Mouse (Mus musculus) cerebellum, postnatal 10 days (tissue): Measurements from ENCODE around the gene Primpol.
"Not testable (repeated sequence)": the region's sequence is repeated elsewhere in the genome, so short reads cannot be mapped to it uniquely, and the experiment has no call there.

ENCODE experiments used
- DNase-seq, 2 experiments: peaks; one replicate each; pipeline ENCODE4 v3.0.0; 2021; ENCODE audit warnings: mixed read lengths in 2 of 2

Gene Primpol

DNA sequence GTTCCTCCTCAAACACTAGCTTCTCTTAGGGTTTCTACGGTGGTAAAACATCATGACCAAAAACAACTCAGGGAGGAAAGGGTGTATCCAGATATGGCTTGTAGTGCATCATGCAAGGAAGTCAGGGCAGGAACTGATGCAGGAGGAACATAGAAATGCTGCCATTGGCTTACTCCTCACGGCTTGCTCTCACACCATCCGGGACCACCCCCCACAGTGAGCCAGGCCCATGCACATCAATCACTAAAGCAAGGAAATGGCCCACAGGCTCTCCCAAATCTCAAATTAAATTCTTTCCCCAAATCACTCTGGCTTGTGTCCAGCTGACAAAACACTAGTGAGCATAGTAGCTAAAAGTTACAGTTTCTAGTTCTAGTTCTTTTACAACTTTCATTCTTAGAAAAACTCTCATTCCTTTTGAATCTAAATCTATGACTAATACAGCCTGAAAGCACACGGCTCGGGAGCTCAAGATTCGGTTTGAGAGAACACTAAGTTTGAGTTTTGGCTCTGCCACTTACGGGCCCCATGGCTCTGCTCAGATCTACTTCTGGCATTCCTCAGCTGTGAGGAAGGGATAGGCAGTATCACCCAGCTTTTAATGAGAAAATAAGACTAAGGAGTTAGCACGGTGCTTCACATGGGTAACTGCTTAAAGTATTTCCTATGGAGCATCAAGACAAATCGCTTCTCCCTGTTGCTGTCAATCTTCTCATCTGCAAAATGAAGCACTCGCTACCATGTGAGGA lies 15.9 kb downstream of the Primpol start:
- no peak for DNase-seq

DNA sequence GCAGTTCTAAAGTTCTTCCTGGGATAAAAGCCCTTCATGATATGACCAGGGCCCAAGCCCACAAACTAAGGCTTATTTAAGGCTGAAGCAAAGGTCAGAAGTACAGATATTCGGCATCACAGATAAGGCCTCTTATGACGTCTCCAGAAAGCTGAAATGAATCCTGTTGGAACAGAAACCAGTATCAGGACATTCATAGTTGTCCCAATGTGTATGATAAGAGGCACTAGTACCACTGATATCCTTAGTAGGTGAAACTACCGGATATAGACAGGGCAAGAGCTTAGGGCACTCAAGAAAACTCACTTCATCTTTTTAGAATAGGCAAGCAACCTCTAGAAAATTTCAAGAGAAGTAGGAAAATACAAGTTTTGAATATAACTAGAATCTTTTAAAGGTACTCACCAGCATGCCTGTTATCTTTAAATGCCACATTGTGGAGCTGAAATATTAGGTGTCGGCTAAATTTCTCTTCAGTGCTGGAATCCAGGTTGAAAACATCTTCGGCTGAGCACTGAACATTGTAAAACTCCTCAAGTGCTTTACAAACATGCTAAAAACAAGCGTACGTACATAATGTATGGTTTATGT lies 17.6 kb downstream of the Primpol start:
- DNase-seq, result no peak

DNA sequence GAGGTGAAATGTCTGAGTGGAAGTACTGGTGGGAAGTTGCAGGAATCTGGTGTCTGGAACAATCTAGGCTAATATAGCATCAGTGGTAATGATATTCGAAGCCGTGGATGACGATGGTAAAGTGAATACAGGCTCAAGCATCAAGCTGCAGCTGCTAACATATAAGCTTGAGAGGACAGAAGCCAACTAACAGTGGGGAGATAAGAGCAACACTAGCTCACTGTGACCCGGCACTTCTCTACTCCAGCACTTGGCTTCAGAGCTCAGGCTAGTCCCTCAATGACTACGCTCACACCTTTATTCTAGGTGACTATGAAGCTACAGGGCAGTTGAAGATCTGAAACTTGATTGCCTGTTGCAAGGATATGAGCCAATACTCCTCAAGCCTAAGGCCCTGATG lies 18.3 kb downstream of the Primpol start:
- DNase-seq, result no peak

DNA sequence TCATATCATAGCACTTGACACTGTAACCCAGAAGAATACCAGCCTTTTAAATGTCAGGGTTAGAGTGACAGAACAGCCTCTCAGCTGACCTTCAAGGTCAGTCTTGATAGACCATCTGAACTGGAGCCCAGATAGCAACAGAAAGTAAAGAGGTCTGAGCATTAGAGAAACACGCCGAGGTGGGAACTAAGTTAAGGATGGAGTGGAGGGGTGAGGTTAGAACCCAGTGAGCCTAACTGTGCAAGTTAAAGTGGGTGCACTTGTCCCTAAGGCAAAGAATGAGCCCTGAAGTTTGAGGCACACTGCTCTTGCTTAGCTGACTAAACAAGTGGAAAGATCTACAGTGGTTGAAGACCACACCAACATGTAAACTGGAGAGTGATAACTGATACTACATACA lies 18.9 kb downstream of the Primpol start:
- DNase-seq, result no peak

DNA sequence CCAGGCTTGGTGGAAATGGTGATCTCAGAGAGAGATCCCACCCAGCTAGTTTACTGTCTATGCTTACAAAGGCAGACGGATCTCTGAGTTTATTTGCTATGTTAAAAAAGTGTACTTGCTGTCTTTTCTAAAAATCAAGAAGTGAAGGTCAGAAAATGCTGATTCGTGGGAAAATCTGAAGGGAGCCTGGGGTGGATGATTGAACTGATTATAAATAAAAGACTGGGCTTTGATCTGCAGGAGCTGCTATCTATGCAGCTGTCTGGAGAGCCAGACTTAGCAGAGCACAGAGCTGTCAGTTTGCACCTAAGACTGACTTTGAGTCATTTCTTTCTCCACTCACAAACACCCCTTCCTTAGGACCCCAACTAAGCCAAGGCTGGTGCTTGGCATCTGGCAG lies 19.6 kb downstream of the Primpol start:
- no peak for DNase-seq

DNA sequence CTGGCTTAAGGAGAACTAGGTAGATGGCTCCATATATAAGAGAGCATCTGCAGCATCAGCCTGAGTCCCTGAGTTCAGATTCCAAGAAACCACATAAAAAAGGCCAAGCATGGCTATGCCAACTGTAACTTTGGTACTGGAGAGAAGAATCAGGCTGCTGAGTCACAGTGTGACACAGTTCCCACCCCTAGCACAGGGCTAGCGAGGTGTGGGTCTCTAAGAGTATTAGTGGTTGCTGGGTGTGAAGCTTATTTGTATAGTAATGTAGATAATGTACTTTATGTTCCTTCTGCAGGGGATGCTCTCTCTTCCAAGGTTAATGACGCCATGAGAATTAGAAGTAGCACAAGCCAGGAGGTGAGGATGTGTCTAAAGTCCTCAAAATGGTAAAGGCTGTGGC lies 20.5 kb downstream of the Primpol start:
- no peak for DNase-seq

DNA sequence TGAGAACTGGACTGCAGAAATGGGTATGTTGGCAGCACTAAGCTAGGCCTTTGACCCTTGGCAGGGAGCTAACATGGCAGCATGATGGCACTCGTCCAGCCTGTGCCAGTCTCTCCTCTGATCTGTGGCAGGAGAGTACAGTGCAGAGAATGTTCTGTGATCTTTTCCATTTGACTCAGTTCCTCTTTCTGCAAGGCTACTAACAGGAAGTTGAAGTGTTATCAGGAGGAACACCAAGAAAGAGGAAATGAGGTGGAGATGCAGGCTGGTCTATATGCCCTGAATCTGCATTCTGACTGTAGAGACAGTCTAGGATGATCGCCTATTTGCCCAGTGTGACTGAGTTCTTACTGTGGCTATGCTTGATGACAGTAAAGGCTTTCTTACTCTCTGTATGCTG lies 21.4 kb downstream of the Primpol start:
- DNase-seq, result peak; percentile 39 to 53

DNA sequence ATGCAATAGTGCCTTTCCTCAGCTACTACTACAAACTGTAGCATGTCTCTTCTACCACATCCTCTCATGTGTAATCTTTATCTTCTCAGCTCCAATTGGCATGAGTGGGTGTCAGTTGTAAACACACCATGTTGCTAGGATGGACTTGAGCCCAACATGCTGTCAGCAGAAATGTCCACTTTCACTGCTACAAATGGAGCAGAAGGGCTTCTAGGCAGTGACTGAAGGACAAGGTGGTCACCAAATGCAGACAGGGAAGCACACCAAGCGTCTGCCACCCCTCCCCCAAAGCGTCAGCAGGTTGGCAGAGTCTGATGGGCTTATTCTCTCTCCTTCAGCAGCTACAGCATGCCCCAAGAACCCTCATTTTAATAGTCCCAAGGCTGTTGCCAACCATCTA lies 23.2 kb downstream of the Primpol start:
- DNase-seq, result peak; percentile 89 to 94

DNA sequence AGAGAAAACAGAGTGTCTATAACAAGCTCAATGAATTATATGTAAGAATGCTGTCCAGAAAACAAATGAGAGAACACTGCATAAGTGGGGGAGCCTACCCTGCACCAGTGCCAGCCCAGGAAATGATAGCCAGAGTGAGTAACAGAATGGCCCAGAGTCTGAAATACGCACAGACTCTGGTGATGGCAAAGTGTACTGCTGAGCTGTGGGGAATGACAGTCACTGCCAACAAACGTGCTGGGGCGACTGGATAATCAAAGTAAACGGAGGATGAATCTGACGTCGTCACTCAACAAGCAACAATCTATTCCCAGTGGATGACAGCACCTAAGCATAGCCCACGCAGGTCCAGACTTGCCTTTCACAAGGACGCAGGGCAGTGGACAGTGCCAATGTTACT lies 23.9 kb downstream of the Primpol start:
- peak; percentile 75 to 83 for DNase-seq

DNA sequence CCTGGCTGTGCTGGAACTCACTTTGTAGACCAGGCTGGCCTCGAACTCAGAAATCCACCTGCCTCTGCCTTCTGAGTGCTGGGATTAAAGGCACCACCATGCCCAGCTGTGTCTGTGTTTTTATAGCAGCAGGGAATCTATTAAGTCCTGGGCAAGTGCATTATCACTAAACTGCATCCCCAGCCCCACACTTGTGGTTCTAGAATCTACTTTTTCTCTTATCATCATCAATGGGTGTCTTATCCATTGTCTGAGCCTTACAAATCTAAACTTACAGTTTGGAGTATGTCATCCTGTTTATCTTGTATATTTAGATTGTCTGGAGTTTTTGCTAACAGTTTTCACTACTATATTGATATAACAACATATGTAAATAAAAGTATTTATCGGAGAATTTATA lies 28.3 kb downstream of the Primpol start:
- no peak for DNase-seq

DNA sequence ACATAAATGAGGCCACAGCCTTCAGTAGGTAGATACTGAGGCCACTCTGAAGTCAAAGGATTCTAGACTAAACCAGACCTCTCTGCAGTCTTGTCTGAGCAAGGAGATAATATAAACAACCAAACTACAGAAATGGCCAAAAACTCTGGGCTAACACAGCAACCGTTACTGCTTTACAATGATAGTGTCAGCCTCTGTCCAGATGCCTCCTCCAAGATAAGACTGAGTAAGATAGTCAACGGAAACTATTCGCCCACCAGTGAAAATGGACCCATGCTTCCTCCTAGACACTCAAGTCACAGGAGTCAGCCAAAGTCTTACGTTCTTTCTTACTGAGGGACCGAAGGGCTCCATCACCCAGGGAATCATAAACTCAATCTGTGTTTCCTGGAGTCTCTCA lies 29.1 kb downstream of the Primpol start:
- no peak for DNase-seq

DNA sequence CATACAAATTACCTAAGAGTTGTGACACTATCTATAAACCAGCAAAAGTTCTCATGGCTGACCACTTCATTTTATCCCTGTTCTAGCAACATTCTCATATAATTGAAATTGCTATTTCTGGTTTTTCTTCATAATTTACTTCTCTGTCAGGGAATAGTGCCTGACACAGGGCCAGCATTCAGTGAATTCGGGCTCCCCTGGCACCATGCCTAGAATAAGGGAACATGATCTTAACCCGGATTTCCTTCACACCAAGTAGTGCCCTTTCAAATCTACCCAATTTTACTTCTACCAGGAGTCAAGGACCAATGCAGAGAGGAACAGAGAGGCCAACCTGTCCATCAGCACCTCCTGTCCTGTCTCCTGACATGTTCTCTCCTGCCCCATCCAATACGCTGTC lies 31.4 kb downstream of the Primpol start:
- no peak for DNase-seq

DNA sequence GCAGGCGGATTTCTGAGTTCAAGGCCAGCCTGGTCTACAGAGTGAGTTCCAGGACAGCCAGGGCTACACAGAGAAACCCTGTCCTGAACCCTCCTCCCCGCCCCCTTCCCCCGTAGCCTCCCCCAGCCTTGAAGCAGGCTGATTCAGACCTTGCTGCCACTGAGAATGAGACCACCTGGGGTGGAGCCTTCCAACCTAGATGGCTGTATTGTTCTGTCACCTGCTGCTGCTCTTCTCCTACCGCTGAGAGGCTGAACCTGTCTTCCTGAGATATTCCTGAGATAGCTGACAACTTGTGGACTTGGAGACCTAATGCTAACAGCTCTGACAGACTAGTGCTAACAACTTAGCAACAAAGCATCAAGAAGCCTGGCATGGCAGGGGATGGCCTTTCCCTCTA lies 32.7 kb downstream of the Primpol start:
- not testable (repeated sequence) for DNase-seq

DNA sequence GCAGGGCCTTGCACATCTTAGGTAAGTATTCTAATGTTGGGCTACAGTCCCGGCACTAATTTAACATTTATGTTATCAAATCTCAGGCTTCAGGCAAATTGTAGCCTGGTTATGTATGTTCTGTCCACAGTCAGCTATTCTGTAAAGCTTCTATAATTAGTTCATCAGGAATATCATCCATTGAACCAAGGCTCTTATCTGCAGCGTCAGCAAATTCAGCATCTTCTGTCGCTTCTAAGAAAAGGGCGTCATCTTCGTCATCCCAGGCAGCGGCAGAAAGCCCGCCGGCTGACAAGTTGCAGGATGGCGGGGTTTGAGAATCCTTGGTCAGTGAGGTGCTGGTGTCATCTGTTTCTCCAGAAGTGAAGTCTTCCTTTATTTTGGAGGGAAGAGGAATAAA lies 38.2 kb downstream of the Primpol start:
- no peak for DNase-seq

DNA sequence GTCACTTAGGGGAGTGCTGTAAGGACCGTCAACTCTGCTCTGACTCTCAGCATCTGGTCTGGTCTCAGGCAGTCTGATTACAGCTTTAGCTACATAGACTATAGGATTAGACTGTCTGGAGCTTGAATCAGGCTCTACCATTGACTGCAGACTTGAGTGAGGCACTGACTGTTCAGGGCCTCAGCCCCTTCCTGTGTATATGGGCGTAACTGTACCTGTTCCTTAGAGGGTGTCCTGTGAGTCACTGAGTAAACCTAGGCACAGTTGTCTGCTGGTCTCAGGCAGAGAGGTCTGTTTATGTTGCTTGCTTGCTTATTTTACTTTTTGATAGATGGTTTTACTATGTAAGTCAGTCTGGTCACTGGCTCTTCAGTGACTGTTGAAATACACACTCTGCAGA lies 43.0 kb downstream of the Primpol start:
- no peak for DNase-seq

DNA sequence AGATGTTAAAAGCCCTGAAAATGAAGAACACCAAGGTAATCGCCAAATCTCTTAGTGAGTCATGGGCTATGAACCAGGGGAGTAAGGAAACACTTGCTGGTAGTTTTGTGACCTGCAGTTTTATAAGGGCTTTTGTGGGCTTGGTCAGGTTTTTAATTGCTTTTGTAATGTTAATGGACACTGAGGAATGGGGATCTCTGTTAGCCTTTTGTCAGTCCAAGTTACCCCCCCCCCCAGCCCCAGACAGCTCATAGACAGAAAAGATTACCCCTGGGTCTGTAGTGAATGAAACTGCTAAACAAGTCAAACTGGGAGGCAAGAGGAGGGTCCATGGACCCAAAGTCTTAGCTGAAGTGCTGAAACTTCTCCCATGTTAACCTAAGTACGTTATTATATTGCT lies 43.6 kb downstream of the Primpol start:
- DNase-seq, result no peak

DNA sequence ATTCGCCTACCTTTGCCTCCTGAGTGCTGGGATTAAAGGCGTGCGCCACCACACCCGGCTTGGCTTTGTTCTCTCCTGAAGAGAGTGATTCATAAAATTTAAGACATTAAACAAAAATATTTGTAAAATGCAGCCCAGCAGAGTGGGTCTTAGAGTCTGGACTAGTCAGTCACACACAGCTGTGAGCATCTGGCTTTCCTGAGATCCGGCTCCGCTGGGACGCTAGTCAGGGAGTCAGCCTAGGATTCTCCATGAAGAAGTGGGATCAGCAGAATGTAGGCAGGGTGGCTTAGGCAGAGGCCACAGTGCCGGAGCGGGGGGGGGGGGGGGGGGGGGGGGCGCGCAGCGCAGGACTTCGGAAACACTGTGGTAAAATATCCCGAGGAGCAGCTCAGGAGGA lies 46.3 kb downstream of the Primpol start:
- no peak for DNase-seq

DNA sequence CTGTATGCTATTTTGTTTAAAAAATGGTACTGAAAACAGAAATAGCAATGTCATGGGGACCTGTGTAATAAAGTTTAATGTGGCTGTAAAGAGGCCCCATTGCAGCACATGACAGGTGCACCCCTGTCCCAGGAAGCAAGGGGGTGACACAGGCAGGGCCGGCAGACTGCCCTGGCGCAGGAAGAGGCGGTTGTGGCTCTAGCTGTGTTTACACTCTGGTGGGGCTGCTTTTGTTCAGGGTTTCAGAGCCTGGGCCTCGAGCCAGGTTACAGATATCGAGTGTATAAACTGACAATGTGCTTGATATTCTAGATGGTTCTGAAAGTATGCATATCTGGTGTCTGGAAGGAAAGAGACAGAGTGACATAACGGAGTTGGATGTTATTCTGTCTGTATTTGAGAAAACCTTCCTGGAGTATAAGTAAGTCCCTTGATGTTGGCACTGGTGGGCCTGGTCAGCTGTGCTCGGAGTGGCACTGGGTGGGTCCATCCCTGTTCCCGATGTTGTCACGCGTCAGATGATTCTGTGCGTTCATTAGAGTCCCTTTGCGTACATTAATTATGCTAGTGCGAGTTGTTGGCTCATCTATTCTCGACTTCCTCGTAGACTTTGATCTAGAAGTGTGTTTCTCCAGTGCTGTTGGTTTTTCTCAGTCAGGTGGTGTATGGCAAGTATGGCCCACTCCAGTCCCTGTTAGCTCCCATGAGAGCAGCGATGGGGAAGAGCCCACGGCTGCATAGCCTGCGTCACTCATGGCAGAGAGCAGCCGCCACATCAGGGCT lies 47.2 kb downstream of the Primpol start:
- DNase-seq, result no peak

DNA sequence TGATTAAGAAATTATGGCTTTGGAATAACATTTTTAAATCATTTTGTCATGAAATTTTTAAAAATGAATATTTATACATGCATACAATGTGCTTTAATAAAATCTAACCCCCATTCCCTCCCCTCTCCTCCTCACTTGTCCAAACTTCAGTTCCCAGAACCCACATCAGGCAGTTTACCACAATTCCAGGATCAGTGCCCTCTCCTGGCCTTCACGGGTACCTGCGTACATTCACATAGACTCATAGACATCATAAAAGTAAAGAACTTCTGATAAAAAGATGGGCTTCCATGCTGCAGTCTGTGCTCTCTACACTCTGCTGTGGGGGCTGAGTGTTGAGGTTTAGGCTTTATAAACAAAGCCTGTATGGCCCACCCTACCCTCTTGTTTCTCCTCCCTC lies 48.1 kb downstream of the Primpol start:
- no peak for DNase-seq

DNA sequence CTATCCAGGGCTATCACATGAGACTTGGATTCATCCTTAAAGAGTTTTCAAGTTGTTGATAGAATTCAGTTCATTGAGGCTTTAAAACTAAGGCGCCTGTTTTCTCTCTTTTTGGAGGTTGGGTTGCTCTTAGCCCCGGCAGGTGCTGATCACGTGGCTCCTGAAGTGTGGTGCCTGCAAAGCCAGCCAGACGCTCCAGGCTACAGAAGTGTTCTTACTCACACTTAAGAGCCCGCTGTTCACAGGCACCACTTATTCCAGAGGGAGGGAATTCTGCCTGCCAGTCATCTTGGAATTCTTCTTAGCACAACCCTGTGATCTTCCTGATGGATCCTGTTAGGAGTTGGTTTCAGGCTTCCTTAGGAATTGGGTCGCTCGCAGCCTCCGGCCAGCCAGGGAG lies 49.1 kb downstream of the Primpol start:
- no peak for DNase-seq

DNA sequence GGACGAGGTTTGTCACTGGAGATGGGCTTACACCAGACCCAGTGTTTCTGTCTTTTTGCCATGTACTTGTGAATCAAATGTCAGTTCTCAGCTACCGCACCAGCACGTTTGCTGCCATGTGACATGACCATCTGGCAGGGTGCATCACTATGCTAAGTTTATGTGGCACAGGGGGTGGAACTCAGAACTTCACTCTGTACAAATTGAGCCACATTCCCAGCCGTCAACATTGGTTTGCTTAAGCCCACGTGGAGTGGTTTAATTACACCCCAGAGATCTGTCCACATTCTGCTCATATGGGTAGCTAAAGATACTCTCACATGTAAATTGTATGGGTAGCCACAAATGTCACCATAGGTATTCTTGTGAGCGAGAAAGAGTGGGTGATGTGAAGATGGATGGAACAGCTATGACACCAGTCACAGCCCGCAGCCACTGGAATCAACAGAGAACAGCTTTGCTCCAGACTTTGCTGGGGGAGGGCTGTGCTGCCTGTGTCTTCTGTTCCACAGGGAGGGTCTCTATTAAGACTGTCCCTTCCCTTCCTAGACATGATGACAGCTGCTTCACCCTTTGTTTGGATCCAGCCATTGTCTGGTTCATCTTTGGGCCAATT lies 50.0 kb downstream of the Primpol start:
- no peak for DNase-seq

DNA sequence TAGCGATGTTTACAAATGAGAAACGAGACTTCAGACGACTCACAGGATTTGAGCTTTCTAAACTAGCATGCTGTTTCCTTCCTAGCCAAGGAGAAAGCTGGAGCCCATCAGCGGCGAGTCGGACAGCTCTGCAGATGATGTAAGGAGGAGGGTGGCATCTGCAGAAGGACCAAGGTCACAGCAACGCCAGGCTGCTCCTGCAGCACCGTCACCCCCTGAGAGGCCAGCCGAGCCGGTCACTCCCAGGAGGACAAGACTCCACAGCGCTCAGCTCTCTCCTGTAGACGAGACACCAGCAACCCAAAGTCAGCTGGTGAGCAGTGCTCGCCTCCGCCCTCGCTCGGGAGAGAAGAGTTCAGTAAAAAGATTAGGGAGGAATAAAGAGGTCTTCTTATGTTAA lies 54.7 kb downstream of the Primpol start:
- DNase-seq, result no peak

DNA sequence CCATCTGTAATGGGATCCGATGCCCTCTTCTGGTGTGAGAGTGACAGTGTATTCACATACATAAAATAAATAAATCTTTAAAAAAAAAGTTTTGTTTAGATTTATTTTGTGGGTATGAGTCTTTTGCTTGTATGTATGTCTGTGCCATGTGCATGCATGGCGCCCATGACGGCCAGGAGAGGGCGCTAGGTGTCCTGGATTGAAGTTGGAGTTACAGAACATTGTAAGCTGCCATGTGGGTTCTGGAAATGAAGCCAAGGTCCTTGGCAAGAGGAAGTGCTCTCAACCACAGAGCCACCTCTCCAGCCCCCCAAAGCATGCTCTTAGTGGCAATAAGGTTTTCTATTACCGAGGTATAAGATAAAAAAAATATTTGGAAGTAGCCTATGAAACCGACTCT lies 57.6 kb downstream of the Primpol start:
- peak; percentile 84 for DNase-seq

DNA sequence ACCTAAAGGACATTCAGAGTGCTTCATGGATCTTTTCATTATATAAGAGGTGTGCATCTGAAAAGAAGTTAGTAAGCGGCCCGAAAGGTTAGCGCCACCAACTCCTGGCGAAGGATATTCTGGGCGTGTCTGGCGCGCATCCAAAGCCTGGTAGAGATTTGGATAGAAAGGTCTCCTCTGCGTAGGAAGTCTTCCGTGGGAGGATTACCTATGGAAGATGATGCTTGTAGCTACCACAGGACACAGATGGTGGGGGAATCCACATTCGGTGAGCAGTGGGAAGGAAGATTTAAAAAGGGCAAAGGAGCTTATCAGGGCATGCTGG lies 64.6 kb downstream of the Primpol start:
- DNase-seq, result peak; percentile 62 to 63
